Comparison of ENCODE assay signal across 12 mouse cellular contexts in genomic region chr19:58043120-58043519, GRCm38 (mm10).
"Had no signal": no experiment of that assay in that cellular context is flagged by ENCODE, and none has a peak within 500 bp of the region (broad histone marks: within the 10 kb centered on the region; RNA-seq: fewer than 3 reads in every experiment).

No protein-coding gene starts in this region.

- H3K36me3 ChIP-seq: hindbrain, embryonic 15.5 days; midbrain, embryonic 12.5 days; neural tube, embryonic 13.5 days; stomach, embryonic 15.5 days had no signal

- ATAC-seq: midbrain, embryonic 16.5 days had no signal

- H3K9ac ChIP-seq: hindbrain, embryonic 15.5 days; kidney, embryonic 15.5 days; limb, embryonic 13.5 days; midbrain, embryonic 12.5 days; neural tube, embryonic 13.5 days; stomach, embryonic 15.5 days had no signal

- H3K4me2 ChIP-seq: hindbrain, embryonic 15.5 days; kidney, embryonic 15.5 days; limb, embryonic 13.5 days; midbrain, embryonic 12.5 days; neural tube, embryonic 13.5 days; stomach, embryonic 15.5 days had no signal

- DNase-seq: left cerebral cortex, postnatal 4 days; lung, adult 18-20 months; lung, postnatal 36 days; retina, postnatal 1 day; thymus, postnatal 4 days had no signal

- H3K4me1 ChIP-seq: hindbrain, embryonic 15.5 days; stomach, embryonic 15.5 days had no signal

- H3K27me3 ChIP-seq: hindbrain, embryonic 15.5 days; kidney, embryonic 15.5 days; limb, embryonic 13.5 days; midbrain, embryonic 12.5 days; stomach, embryonic 15.5 days had no signal

- H3K9me3 ChIP-seq: hindbrain, embryonic 15.5 days; kidney, embryonic 15.5 days; limb, embryonic 13.5 days; midbrain, embryonic 12.5 days; neural tube, embryonic 13.5 days; stomach, embryonic 15.5 days had no signal

- H3K27ac ChIP-seq: hindbrain, embryonic 15.5 days; kidney, embryonic 15.5 days; midbrain, embryonic 12.5 days; neural tube, embryonic 13.5 days; stomach, embryonic 15.5 days had no signal

- H3K4me3 ChIP-seq: hindbrain, embryonic 15.5 days; kidney, embryonic 15.5 days; limb, embryonic 13.5 days; midbrain, embryonic 12.5 days; neural tube, embryonic 13.5 days; stomach, embryonic 15.5 days had no signal
